Mouse (Mus musculus): ENCODE data around the gene Arxes2.

DNA sequence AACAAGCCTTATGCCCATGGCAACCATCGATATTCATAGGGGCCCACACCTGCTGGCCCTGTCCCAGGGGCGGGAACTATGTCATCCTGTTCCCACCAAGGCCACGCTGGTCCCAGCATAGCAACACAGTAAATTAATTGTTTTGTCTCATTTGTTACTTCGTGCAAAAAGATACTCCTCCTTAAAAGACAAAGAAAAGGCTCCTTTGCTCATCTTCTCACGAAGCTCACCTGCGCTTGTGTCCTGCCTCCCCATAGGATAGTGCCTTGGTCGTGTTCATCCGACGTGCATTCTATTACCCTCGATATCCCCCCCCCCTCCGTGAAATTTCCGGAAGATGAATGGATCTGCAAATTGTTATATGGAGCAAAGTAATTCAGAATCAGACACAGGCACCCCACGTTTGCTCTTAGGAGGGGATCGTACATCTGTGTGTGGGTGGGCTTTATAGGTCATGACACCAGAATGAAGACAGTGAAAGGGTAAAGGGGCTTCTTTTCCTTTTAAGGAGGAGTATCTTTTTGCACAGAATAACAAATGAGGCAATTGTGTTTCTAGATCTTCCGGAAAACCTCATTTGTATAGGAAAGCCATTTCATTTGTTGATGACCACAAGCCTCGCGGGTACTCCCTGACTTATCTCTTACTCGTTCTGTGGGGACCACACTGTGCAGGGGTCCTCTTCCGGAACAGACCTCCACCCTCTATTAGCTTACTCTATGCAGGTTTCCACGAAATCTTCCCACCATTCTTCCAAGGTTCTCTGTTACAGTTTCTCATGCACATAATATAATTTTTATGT is 19.0 kb upstream of the Arxes2 start:
- TF ChIP-seq RCOR1 (IDR thresholded peaks at IDR 0.05; ENCODE audit: low read depth, low read length) (no peak), TAL1 (IDR thresholded peaks at IDR 0.05; ENCODE audit: low read length) (no peak), POLR2A (IDR thresholded peaks at IDR 0.05; ENCODE audit: control insufficient read depth in 1 of 2, insufficient read depth in 1 of 2, low read depth in 1 of 2, low read length in 2 of 2, poor library complexity in 1 of 2) (no peak), CTCF (IDR thresholded peaks at IDR 0.05 in 2 of 3, conservative IDR thresholded peaks at IDR 0.05 in 1 of 3; ENCODE audit: control insufficient read depth in 1 of 3, insufficient read depth in 1 of 3, low read depth in 2 of 3, low read length in 3 of 3, poor library complexity in 1 of 3, severe bottlenecking in 1 of 3) (no peak), SIN3A (IDR thresholded peaks at IDR 0.05; ENCODE audit: low read length) (no peak), MYC (IDR thresholded peaks at IDR 0.05; ENCODE audit: low read depth, low read length) (no peak), ZKSCAN1 (IDR thresholded peaks at IDR 0.05; ENCODE audit: low read depth, low read length) (no peak), JUND (IDR thresholded peaks at IDR 0.05; ENCODE audit: low read depth, low read length) (no peak), EP300 (IDR thresholded peaks at IDR 0.05; ENCODE audit: low read depth in 1 of 2, low read length in 2 of 2) (no peak), USF2 (IDR thresholded peaks at IDR 0.05; ENCODE audit: borderline replicate concordance in 1 of 2, insufficient read depth in 1 of 2, low read depth in 1 of 2, low read length in 2 of 2) (no peak), MAFK (IDR thresholded peaks at IDR 0.05; ENCODE audit: borderline replicate concordance, low read depth, low read length) (no peak), E2F4 (IDR thresholded peaks at IDR 0.05; ENCODE audit: borderline replicate concordance, low read depth, low read length) (no peak)

All from MEL (cell line).